Mouse (Mus musculus) kidney, adult 2 months (tissue): ENCODE data around the gene Pdk2.

Experiments used
- CTCF ChIP-seq: fragments of 200-500 bp; conservative IDR thresholded peaks from 2 replicates; pipeline ENCODE4 v1.5.1; 2011; ENCODE audit warnings: low read depth, mild to moderate bottlenecking, control low read depth, low read length, moderate library complexity, mixed read lengths; ENCODE audit not compliant: insufficient read depth, insufficient read length
- POLR2A ChIP-seq: fragments of 200-500 bp; IDR thresholded peaks from one replicate; pipeline ENCODE4 v1.6.1; 2011; ENCODE audit warnings: low read depth, low read length, control low read depth

DNA sequence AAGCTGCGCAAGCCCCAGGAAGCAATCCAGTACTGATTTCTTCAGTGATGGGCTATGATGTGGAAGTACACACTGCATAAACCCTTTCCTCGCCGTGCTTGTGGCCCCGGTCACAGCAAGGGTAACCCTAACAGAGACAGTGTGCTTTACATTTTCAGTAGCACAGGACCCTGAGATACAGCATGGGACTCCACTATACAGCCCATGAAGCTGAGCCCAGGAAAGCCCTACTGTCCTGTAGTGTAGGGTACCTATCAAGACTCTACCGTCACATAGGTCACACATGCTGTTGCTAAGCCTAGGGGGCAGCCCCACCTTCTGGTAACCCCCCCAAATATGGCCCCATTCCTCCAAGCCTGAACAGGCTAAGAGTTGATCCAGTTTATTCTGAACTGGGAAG lies 4.6 kb downstream of the Pdk2 start:
- TF ChIP-seq CTCF (no peak), POLR2A (no peak)
